Mouse (Mus musculus) sigmoid colon, adult 10 weeks (tissue): ENCODE measurements around the gene Mypn. TPM values are rescaled to one million over a fixed set of nuclear protein-coding genes. Genes with fewer than 3 reads are reported as not detected.

ENCODE experiments used
- polyA plus RNA-seq: library from polyadenylated mRNA; stranded (reverse); fragments of 350-450 nt; fragmentation: Illumina TruSeq; extraction: RNeasy Lipid Tissue Mini Kit (QIAGEN cat#74804); gene quantifications from one replicate; pipeline ENCODE4 v1.2.3, GENCODE M21; 2014; ENCODE audit warnings: low read depth, low replicate concordance

The Mypn gene
- polyA plus RNA-seq = not detected

DNA sequence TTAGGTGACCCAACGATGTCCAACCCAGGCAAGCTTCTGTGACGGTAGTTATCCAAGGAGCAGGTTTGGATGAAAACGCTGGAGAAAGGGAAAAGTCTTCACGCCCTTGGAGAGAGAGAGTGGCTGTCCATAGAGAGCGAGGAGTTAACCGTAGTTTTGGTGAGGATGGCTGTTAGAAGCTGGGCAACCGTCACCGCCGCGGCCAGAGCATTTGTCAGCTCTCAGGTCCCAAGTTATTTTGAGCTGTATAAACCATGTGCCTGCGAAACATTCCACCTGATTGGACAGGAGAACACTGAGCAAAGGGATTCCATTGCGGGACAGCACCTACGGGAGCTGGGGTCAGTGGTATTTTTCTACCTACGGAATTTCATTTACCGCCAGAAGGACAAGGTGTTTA, at the start of gene Mypn:
TSS of gene Mypn (minus strand) at position 225 of the 400 bp plus-strand sequence.

DNA sequence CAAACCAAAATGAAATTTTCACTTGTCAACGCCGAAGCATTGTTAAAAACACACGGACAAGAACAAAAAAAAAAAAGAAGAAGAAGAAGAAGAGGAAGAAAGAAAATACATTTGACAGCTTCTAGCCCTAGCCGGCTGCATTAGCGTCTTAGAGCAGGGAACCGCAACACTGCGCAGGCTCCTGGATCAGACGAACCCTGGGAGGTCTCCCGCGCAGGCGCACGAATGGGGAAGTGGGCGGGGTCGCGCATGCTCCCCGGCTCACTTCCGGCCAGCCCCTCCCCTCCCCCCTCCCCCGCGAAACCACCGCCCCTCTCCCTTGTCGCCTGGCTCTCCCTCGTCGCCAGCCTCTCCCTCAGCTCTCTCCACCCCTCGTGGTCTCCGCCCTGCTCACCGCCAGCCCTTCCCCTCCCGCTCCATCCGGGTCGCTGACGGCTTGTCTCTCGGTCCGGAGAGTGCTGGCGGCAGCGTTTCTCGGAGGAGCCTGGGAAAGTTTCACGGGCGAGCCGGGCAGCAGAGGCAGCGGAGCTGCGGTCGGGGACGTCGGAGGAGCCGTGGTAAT, 39.8 kb upstream of the Mypn start, which contains the start of gene Herc4:
TSS of gene Herc4 (plus strand) at position 318 of the 562 bp plus-strand sequence.

DNA sequence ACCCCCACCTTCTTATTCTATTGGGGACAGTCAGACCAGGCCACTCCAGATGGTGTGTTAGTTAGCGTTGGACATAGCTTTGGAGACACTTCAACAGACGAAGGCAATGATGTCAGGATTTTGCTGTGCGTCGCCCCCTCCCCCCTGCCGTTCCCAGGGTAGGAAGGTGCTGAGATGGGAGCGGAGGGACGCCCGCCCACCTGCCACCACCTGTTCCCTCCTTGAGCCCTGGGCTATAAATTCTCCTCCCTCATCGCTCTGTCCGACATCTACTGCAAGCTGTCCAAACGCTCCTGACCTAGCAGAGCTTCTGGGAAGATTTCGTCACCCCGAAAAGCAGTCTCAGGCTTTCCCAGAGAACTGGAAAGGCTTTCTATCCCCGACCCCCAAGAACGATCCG, 104.2 kb downstream of the Mypn start, which contains the start of gene Atoh7:
TSS of gene Atoh7 (plus strand) at position 131 of the 400 bp plus-strand sequence.

Other genes with a start within 250 kb of the Mypn start
- gene Rufy2, start 223.7 kb downstream of the Mypn start, polyA plus RNA-seq = 28.5 TPM
- gene Hnrnph3, start 179.7 kb downstream of the Mypn start, polyA plus RNA-seq = 124 TPM
- 16.8 TPM for gene Pbld2, start 179.6 kb downstream of the Mypn start, polyA plus RNA-seq
- gene Pbld1, start 143.8 kb downstream of the Mypn start, polyA plus RNA-seq = 4.4 TPM
- not detected for gene Atoh7, start 104.3 kb downstream of the Mypn start, polyA plus RNA-seq
- gene Herc4, start 39.9 kb upstream of the Mypn start, polyA plus RNA-seq = 291 TPM
- gene Sirt1, start 177.8 kb upstream of the Mypn start, polyA plus RNA-seq = 80.9 TPM
- 5.6 TPM for gene Dnajc12, start 178.5 kb upstream of the Mypn start, polyA plus RNA-seq
- gene Gm7075, start 217.8 kb upstream of the Mypn start, polyA plus RNA-seq = not detected
- gene Ctnna3, start 226.1 kb upstream of the Mypn start, polyA plus RNA-seq = 1.4 TPM